Mouse (Mus musculus) neural tube, embryonic 14.5 days (tissue): ENCODE data around the gene Elk4. TPM values are rescaled to one million over a fixed set of nuclear protein-coding genes. Genes with fewer than 3 reads are reported as not detected.
A peak's percentile ranks its signal among the peaks of the same experiment; 100 is the strongest.

Source experiments
- ATAC-seq: fragments of 200-750 bp; cut with Nextera tagmentation; 2 replicates; pipeline ENCODE4 v1.8.0; 2017; ENCODE audit warnings: low read depth, mild to moderate bottlenecking, moderate TSS enrichment, moderate library complexity
- H3K27ac ChIP-seq: fragments of 300-500 bp; sonication (generic); 2 replicates; pipeline ENCODE4 v1.5.1; 2014; ENCODE audit warnings: low read depth, mild to moderate bottlenecking, control low read depth, low read length, moderate library complexity, mixed read lengths
- H3K27me3 ChIP-seq: fragments of 300-500 bp; sonication (generic); 2 replicates; pipeline ENCODE4 v1.6.1; 2014; ENCODE audit warnings: low read length; ENCODE audit not compliant: control insufficient read depth, insufficient read depth
- H3K36me3 ChIP-seq: fragments of 300-500 bp; sonication (generic); 2 replicates; pipeline ENCODE4 v1.6.1; 2014; ENCODE audit warnings: low read length, mixed read lengths; ENCODE audit not compliant: control insufficient read depth, insufficient read depth
- H3K4me1 ChIP-seq: fragments of 300-500 bp; sonication (generic); 2 replicates; pipeline ENCODE4 v1.6.1; 2014; ENCODE audit warnings: low read length; ENCODE audit not compliant: control insufficient read depth, insufficient read depth
- H3K4me2 ChIP-seq: fragments of 300-500 bp; sonication (generic); 2 replicates; pipeline ENCODE4 v1.6.1; 2014; ENCODE audit warnings: mild to moderate bottlenecking, low read depth, low read length, control low read depth
- H3K4me3 ChIP-seq: fragments of 300-500 bp; sonication (generic); 2 replicates; pipeline ENCODE4 v1.5.1; 2014; ENCODE audit warnings: low read depth, low read length, control low read depth, mixed read lengths
- H3K9ac ChIP-seq: fragments of 300-500 bp; sonication (generic); replicated peaks from 2 replicates; pipeline ENCODE4 v1.6.1; 2014; ENCODE audit warnings: low read depth, mild to moderate bottlenecking, control low read depth, low read length, mixed read lengths
- H3K9me3 ChIP-seq: fragments of 300-500 bp; sonication (generic); 2 replicates; pipeline ENCODE4 v1.6.1; 2016; ENCODE audit warnings: low read length; ENCODE audit not compliant: control insufficient read depth
- WGBS: fragments of 180-500 bp; shearing (Covaris S2); extraction: QIAGEN DNeasy Blood & Tissue Kit; methylation state at CpG from one replicate; pipeline ENCODE4 v1.1.7; 2014; 5-methylcytosine and 5-hydroxymethylcytosine counted together
- polyA plus RNA-seq: library from polyadenylated mRNA; unstranded; fragments of >200 nt; fragmentation: Nextera tagmentation; extraction: Ambion mirVana; gene quantifications from 2 replicates; pipeline ENCODE4 v1.2.1, GENCODE M21; 2014

The Elk4 gene
- polyA plus RNA-seq, 1 experiment from 2014 or later: 13.8 TPM

GRCm38 (mm10) chr1:132063096-132063495 is 55.7 kb downstream of the Elk4 start:
- no peaks in the 10 kb centered on the region for H3K36me3 ChIP-seq
- H3K27ac ChIP-seq: no peak overlapping the region
- 84% methylated on average over 4 of the region's 4 CpGs for WGBS
- 0 out of 2 replicates have a peak, but pooled peaks cover 3% of the 10 kb centered on the region for H3K27me3 ChIP-seq
- H3K4me3 ChIP-seq: no peak overlapping the region
- H3K4me1 ChIP-seq: peaks cover 2% of the 10 kb centered on the region; the same call in 1 of the 2 replicates
- no peak overlapping the region for H3K4me2 ChIP-seq
- no peak for ATAC-seq
- H3K9me3 ChIP-seq: no peaks in the 10 kb centered on the region
- no peak overlapping the region for H3K9ac ChIP-seq

GRCm38 (mm10) chr1:132065001-132065400 is 57.6 kb downstream of the Elk4 start:
- no peak for ATAC-seq
- Histone ChIP-seq H3K9me3 (no peaks in the 10 kb centered on the region), H3K27me3 (0 out of 2 replicates have a peak, but pooled peaks cover 6% of the 10 kb centered on the region), H3K36me3 (no peaks in the 10 kb centered on the region), H3K4me1 (peaks cover 2% of the 10 kb centered on the region; the same call in 1 of the 2 replicates), H3K4me2 (no peak overlapping the region), H3K27ac (no peak overlapping the region), H3K4me3 (no peak overlapping the region), H3K9ac (no peak overlapping the region)
- 55% methylated on average over 1 of the region's 1 CpGs for WGBS

GRCm38 (mm10) chr1:132065475-132066172 is 58.2 kb downstream of the Elk4 start:
- H3K4me2 ChIP-seq: no peak overlapping the region
- ATAC-seq: no peak
- H3K36me3 ChIP-seq: no peaks in the 10 kb centered on the region
- H3K4me3 ChIP-seq: no peak overlapping the region
- 0 out of 2 replicates have a peak, but pooled peaks cover 6% of the 10 kb centered on the region for H3K27me3 ChIP-seq
- H3K9me3 ChIP-seq: no peaks in the 10 kb centered on the region
- no peak overlapping the region for H3K9ac ChIP-seq
- peaks cover 2% of the 10 kb centered on the region; the same call in 1 of the 2 replicates for H3K4me1 ChIP-seq
- no peak overlapping the region for H3K27ac ChIP-seq
- WGBS: 78% methylated on average over 8 of the region's 8 CpGs

- H3K9me3 ChIP-seq: no peaks in the 10 kb centered on the region
- no peak within 1 kb of the TSS for H3K27ac ChIP-seq
- 0 out of 2 replicates have a peak, but pooled peaks cover 6% of the 10 kb centered on the region for H3K27me3 ChIP-seq
- H3K4me3 ChIP-seq: peak within 1 kb of the TSS; percentile 44
- peak within 1 kb of the TSS; percentile 96 for H3K4me2 ChIP-seq
- H3K36me3 ChIP-seq: no peaks in the 10 kb centered on the region
- peak; percentile 75 for ATAC-seq
- H3K9ac ChIP-seq: peak within 1 kb of the TSS; percentile 59
- WGBS: 2% methylated on average over 57 of the region's 80 CpGs
- peaks cover 2% of the 10 kb centered on the region; the same call in 1 of the 2 replicates for H3K4me1 ChIP-seq
These were observed 60.2 kb downstream of the Elk4 start, which contains the start of gene Mfsd4a for GRCm38 (mm10) chr1:132067261-132068255. Gene Mfsd4a (minus strand): TSS chr1:132068062.

GRCm38 (mm10) chr1:132069436-132069835 is 62.0 kb downstream of the Elk4 start:
- H3K27ac ChIP-seq: no peak overlapping the region

GRCm38 (mm10) chr1:132070659-132071058 is 63.3 kb downstream of the Elk4 start:
- no peak for ATAC-seq
- H3K36me3 ChIP-seq: no peaks in the 10 kb centered on the region
- no peak overlapping the region for H3K4me3 ChIP-seq
- H3K4me2 ChIP-seq: no peak overlapping the region
- peaks cover 2% of the 10 kb centered on the region; the same call in 1 of the 2 replicates for H3K4me1 ChIP-seq
- WGBS: 89% methylated on average over 3 of the region's 3 CpGs
- H3K27me3 ChIP-seq: 0 out of 2 replicates have a peak, but pooled peaks cover 6% of the 10 kb centered on the region
- H3K9me3 ChIP-seq: no peaks in the 10 kb centered on the region
- H3K27ac ChIP-seq: no peak overlapping the region
- no peak overlapping the region for H3K9ac ChIP-seq

More at GRCm38 (mm10) chr1:132069436-132069835, 62.0 kb downstream of the Elk4 start:
- no peaks in the 10 kb centered on the region for H3K9me3 ChIP-seq
- peaks cover 2% of the 10 kb centered on the region; the same call in 1 of the 2 replicates for H3K4me1 ChIP-seq
- WGBS: 81% methylated on average over 8 of the region's 8 CpGs
- H3K36me3 ChIP-seq: no peaks in the 10 kb centered on the region
- no peak overlapping the region for H3K4me2 ChIP-seq
- H3K4me3 ChIP-seq: no peak overlapping the region
- no peak overlapping the region for H3K9ac ChIP-seq
- no peak for ATAC-seq
- 0 out of 2 replicates have a peak, but pooled peaks cover 6% of the 10 kb centered on the region for H3K27me3 ChIP-seq

GRCm38 (mm10) chr1:132075576-132075975 is 68.2 kb downstream of the Elk4 start:
- H3K4me2 ChIP-seq: no peak overlapping the region
- no peak overlapping the region for H3K4me3 ChIP-seq
- no peaks in the 10 kb centered on the region for H3K27me3 ChIP-seq
- H3K4me1 ChIP-seq: no peaks in the 10 kb centered on the region
- no peak overlapping the region for H3K27ac ChIP-seq
- H3K36me3 ChIP-seq: no peaks in the 10 kb centered on the region
- ATAC-seq: no peak
- whole genome bisulfite sequencing: 92% methylated on average over 10 of the region's 10 CpGs
- H3K9me3 ChIP-seq: no peaks in the 10 kb centered on the region
- H3K9ac ChIP-seq: no peak overlapping the region

GRCm38 (mm10) chr1:132078413-132078812 is 71.0 kb downstream of the Elk4 start:
- H3K4me1 ChIP-seq: no peaks in the 10 kb centered on the region
- H3K4me3 ChIP-seq: no peak overlapping the region
- no peak for ATAC-seq
- H3K9me3 ChIP-seq: no peaks in the 10 kb centered on the region
- no peak overlapping the region for H3K27ac ChIP-seq
- H3K27me3 ChIP-seq: no peaks in the 10 kb centered on the region
- WGBS: 87% methylated on average over 2 of the region's 2 CpGs
- H3K9ac ChIP-seq: no peak overlapping the region
- H3K4me2 ChIP-seq: no peak overlapping the region
- H3K36me3 ChIP-seq: no peaks in the 10 kb centered on the region
